Mouse (Mus musculus) midbrain, embryonic 15.5 days (tissue): ENCODE results near the gene Fas. TPM values are rescaled to one million over a fixed set of nuclear protein-coding genes. Genes with fewer than 3 reads are reported as not detected.

Source experiments
- ATAC-seq: fragments of 200-750 bp; cut with Nextera tagmentation; replicated peaks from 2 replicates; pipeline ENCODE4 v1.8.0; 2017; ENCODE audit warnings: moderate TSS enrichment
- H3K27ac ChIP-seq: fragments of 300-500 bp; sonication (generic); 2 replicates; pipeline ENCODE4 v1.5.1; 2015; ENCODE audit warnings: mild to moderate bottlenecking, inconsistent platforms
- H3K27me3 ChIP-seq: fragments of 300-500 bp; sonication (generic); replicated peaks from 2 replicates; pipeline ENCODE4 v1.6.1; 2015; ENCODE audit warnings: inconsistent platforms
- H3K36me3 ChIP-seq: fragments of 300-500 bp; sonication (generic); replicated peaks from 2 replicates; pipeline ENCODE4 v1.6.1; 2015; ENCODE audit warnings: inconsistent platforms
- H3K4me1 ChIP-seq: fragments of 300-500 bp; sonication (generic); 2 replicates; pipeline ENCODE4 v1.6.1; 2015; ENCODE audit warnings: inconsistent platforms
- H3K4me2 ChIP-seq: fragments of 300-500 bp; sonication (generic); 2 replicates; pipeline ENCODE4 v1.6.1; 2015; ENCODE audit warnings: inconsistent platforms, mild to moderate bottlenecking, moderate library complexity
- H3K4me3 ChIP-seq: fragments of 300-500 bp; sonication (generic); 2 replicates; pipeline ENCODE4 v1.5.1; 2015; ENCODE audit warnings: mild to moderate bottlenecking, inconsistent platforms
- H3K9ac ChIP-seq: fragments of 300-500 bp; sonication (generic); 2 replicates; pipeline ENCODE4 v1.6.1; 2015; ENCODE audit warnings: mild to moderate bottlenecking, inconsistent platforms
- H3K9me3 ChIP-seq: fragments of 300-500 bp; sonication (generic); 2 replicates; pipeline ENCODE4 v1.6.1; 2016; ENCODE audit warnings: inconsistent platforms
- WGBS: fragments of 180-500 bp; shearing (Covaris S2); methylation state at CpG from one replicate; pipeline ENCODE4 v1.1.7; 2015; ENCODE audit warnings: mixed read lengths; 5-methylcytosine and 5-hydroxymethylcytosine counted together
- polyA plus RNA-seq: library from polyadenylated mRNA; unstranded; fragments of >200 nt; fragmentation: Nextera tagmentation; extraction: Ambion mirVana; gene quantifications from 2 replicates; pipeline ENCODE4 v1.2.1, GENCODE M21; 2015

The Fas gene
- polyA plus RNA-seq, 1 experiment from 2014 or later = 0.44 TPM

DNA sequence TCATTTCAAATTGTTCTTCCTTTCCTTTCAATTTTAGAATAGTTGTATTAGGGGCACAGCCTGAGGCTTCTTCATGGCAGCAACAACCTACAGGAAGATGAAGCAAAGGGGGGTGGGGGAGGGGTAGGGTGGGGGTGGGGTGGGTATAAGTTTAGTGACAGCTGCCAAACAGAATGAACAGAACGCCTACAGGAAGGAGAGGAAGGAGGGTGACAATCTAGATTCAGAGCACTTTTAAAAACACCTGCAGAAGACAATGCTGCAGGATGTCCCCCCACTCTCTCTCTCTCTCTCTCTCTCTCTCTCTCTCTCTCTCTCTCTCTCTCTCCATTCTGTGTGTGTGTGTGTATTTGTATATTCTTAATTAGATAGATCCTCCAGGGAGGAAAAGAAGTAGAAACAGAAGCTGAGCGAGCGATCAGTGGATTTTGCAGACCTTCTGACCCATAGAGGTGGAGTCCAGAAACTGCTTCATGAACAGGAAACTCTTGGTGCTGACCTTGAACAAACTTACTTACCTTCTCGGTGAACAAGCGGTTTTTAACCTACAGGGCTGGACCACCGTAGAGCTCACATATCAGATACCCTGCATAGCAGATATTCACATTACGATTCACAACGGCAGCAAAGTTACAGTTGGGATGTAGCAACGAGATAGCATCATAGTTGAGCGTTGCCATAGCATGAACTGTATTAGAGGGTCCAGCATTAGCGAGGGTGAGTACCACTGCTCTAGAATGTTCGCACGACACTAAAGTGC is 2.6 kb upstream of the Fas start:
- no peak overlapping the region for H3K9ac ChIP-seq
- H3K4me2 ChIP-seq = no peak overlapping the region
- H3K4me3 ChIP-seq = no peak overlapping the region
- 0 out of 2 replicates have a peak, but pooled peaks cover 2% of the 10 kb centered on the region for H3K27me3 ChIP-seq
- H3K9me3 ChIP-seq = no peaks in the 10 kb centered on the region
- no peak overlapping the region for H3K27ac ChIP-seq
- WGBS = 87% methylated on average over 13 of the region's 13 CpGs
- peaks cover 11% of the 10 kb centered on the region for H3K4me1 ChIP-seq
- H3K36me3 ChIP-seq = no peaks in the 10 kb centered on the region
- ATAC-seq = no peak

DNA sequence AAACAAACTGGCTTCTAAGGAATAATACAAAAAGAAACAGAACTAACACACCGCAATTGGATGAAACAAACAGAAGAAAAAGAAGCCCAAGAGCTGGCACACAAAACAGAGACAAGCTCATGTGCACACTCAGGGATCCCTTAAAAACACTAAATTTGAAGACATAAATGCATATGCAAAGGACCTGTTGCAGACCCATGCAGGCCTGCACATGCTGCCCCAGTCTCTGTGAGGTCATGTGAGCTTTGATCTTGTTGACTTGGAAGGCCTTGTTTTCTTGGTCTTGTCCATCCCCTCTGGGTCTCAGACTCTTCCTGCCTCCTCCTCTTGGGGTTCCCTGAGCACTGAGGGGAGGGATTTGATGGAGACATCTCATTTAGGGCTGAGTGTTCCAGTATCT is 1.8 kb upstream of the Fas start:
- 97% methylated on average over 1 of the region's 1 CpGs for WGBS
- Histone ChIP-seq H3K27ac (no peak overlapping the region), H3K4me2 (no peak overlapping the region), H3K27me3 (0 out of 2 replicates have a peak, but pooled peaks cover 2% of the 10 kb centered on the region), H3K9ac (no peak overlapping the region), H3K36me3 (no peaks in the 10 kb centered on the region), H3K4me1 (peaks cover 11% of the 10 kb centered on the region), H3K4me3 (no peak overlapping the region), H3K9me3 (no peaks in the 10 kb centered on the region)
- no peak for ATAC-seq

DNA sequence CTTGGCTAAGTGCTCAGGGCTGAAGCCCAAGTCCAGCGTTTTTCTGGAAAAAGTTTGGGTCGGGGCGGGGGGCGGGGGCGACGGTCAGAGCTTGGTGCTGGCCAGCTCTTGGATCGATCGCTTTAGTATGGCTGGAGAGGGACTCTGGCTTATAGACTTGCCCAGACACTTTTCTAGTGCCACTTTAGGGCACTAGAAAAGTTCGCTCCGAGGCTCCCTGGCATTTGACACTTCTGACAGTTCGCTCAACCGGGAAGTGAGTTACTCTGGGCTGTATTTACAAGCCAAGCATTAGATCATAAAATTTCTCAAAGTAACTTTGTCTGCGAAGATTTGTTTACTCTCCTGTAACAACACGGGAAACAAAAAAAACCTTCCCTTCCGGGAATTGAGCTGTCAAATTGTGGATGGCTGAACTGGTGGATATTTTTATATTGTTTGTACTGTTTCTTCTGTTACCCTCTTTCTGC is 441 bp downstream of the Fas start:
- peak overlapping the region; percentile 37; the same call in 1 of the 2 replicates for H3K9ac ChIP-seq
- no peak overlapping the region for H3K27ac ChIP-seq
- peak; percentile 27; the same call in 1 of the 2 replicates for ATAC-seq
- H3K9me3 ChIP-seq = no peaks in the 10 kb centered on the region
- no peaks in the 10 kb centered on the region for H3K36me3 ChIP-seq
- H3K4me3 ChIP-seq = peak overlapping the region; percentile 38
- H3K4me2 ChIP-seq = peak overlapping the region; percentile 89
- 0 out of 2 replicates have a peak, but pooled peaks cover 2% of the 10 kb centered on the region for H3K27me3 ChIP-seq
- WGBS = 15% methylated on average over 15 of the region's 15 CpGs
- peaks cover 11% of the 10 kb centered on the region for H3K4me1 ChIP-seq

DNA sequence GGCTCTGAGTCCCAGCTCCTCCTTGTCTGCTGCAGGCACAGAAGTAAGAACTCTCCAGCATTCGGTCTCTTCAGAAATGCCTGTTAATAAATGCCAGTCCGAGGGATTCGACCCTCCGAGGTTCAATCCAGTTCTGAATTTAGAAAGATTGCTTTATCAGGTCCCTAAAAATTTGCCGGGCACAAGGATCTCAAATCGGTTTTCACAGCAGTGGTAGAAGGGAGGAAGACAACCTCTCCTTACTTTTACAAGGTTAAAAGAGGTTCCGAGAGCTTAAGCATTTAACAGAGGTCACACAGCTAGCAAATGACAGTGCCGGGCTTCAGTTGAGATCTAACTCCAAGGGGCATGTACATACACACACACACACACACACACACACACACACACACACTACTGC is 913 bp downstream of the Fas start:
- peaks cover 11% of the 10 kb centered on the region for H3K4me1 ChIP-seq
- H3K4me3 ChIP-seq = no peak overlapping the region
- H3K9me3 ChIP-seq = no peaks in the 10 kb centered on the region
- 76% methylated on average over 8 of the region's 8 CpGs for WGBS
- ATAC-seq = no peak
- no peak overlapping the region for H3K27ac ChIP-seq
- H3K4me2 ChIP-seq = peak overlapping the region; percentile 89; the same call in 1 of the 2 replicates
- 0 out of 2 replicates have a peak, but pooled peaks cover 2% of the 10 kb centered on the region for H3K27me3 ChIP-seq
- H3K36me3 ChIP-seq = no peaks in the 10 kb centered on the region
- no peak overlapping the region for H3K9ac ChIP-seq

DNA sequence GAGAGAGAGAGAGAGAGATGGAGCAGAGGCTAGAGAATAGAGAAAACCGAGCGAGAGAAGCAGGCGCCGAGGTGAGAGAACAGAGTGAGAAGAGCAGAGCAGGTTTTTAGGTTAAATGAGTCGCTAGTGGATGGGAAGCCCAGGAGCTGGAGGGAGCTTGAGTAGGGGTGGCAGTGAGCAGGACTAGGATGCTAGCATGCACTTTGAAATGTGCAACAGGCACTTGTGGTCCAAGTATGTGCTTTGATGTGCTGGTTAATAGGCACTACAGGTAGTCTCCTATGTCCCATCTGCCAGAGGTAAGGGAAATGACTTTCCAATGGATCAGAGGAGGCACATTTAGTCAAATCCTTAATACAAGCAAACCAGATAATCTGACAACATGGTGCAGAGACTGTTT is 1.5 kb downstream of the Fas start:
- H3K27me3 ChIP-seq = 0 out of 2 replicates have a peak, but pooled peaks cover 2% of the 10 kb centered on the region
- H3K9ac ChIP-seq = no peak overlapping the region
- no peak for ATAC-seq
- no peak overlapping the region for H3K4me2 ChIP-seq
- H3K4me3 ChIP-seq = no peak overlapping the region
- no peaks in the 10 kb centered on the region for H3K36me3 ChIP-seq
- WGBS = 81% methylated on average over 5 of the region's 5 CpGs
- H3K4me1 ChIP-seq = peaks cover 11% of the 10 kb centered on the region
- H3K9me3 ChIP-seq = no peaks in the 10 kb centered on the region
- H3K27ac ChIP-seq = no peak overlapping the region

DNA sequence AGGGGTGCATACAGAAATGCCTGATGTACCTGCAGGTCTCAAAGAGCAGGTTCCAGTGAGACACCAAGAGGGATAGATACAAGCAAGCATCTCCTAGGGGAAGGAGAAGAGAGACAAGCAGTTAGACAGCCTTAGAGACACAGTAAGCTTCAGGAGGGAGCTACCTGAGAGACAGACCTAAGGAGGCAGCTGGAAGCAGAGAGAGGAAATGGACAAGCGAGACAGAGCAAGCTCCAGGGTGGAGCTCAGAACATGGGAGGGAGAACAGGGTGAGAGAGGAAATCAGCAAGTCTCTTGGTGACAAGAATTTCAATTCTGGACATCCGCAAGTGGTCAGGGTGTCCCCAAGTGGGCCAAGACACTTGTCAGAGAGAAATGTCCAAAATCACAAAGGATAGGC is 2.2 kb downstream of the Fas start:
- no peak for ATAC-seq
- no peaks in the 10 kb centered on the region for H3K9me3 ChIP-seq
- H3K27ac ChIP-seq = no peak overlapping the region
- H3K4me3 ChIP-seq = no peak overlapping the region
- no peak overlapping the region for H3K9ac ChIP-seq
- no peak overlapping the region for H3K4me2 ChIP-seq
- no peaks in the 10 kb centered on the region for H3K36me3 ChIP-seq
- peaks cover 11% of the 10 kb centered on the region for H3K4me1 ChIP-seq
- H3K27me3 ChIP-seq = 0 out of 2 replicates have a peak, but pooled peaks cover 2% of the 10 kb centered on the region
- WGBS = 80% methylated on average over 2 of the region's 2 CpGs

DNA sequence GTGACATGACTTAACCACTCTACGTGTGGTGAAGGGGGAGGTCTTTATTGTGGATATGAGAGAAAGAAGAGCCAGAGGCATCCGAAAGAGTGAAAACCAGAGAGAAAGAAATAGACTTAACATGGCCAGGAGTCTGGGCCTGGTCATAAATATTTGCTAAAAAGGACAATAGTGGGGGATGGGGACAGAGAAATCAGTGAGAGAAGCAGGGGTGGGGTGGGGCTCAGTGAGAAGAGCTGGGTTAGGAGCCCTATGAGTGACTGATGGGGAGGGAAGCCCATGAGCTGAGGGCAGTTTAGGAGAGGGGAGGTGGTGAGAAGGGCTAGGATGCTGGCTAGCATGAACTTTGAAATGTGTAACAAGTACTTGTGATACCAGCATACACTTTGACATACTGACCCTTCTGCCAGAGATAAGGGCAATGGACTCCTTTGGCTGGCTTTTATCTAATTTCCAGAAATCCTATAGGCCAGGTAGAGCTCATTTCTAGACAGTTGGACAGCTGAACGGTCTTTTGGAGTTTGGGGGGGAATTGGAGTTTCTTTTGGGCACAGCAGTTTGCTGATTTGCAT is 3.0 kb downstream of the Fas start:
- Histone ChIP-seq H3K36me3 (no peaks in the 10 kb centered on the region), H3K4me3 (no peak overlapping the region), H3K4me2 (no peak overlapping the region), H3K9ac (no peak overlapping the region), H3K4me1 (peaks cover 11% of the 10 kb centered on the region), H3K27ac (no peak overlapping the region), H3K27me3 (0 out of 2 replicates have a peak, but pooled peaks cover 2% of the 10 kb centered on the region), H3K9me3 (no peaks in the 10 kb centered on the region)
- ATAC-seq = no peak
- WGBS = 79% methylated on average over 3 of the region's 3 CpGs

DNA sequence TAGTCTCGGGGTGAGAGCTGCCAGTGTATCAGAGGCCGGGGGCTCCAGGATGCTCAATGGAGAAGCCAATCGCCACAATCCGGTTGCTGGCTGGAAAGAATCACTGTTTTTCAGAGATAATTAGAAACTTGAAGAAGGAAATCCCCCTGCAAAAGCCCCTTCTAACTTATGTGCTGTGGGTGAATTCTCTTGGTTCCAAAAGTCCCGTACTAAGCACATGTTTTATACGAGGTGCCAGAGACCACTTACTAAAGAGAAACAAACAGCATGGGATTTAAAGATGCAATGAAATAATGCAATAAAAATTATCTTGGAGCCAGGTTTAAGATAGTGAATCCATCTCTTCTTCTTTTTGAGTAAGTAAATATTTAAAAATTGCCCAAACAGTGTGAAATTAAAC is 5.0 kb downstream of the Fas start:
- Histone ChIP-seq H3K36me3 (no peaks in the 10 kb centered on the region), H3K4me2 (no peak overlapping the region), H3K27me3 (0 out of 2 replicates have a peak, but pooled peaks cover 2% of the 10 kb centered on the region), H3K27ac (no peak overlapping the region), H3K4me3 (no peak overlapping the region), H3K9me3 (no peaks in the 10 kb centered on the region), H3K9ac (no peak overlapping the region), H3K4me1 (peaks cover 5% of the 10 kb centered on the region)
- 79% methylated on average over 6 of the region's 6 CpGs for WGBS
- ATAC-seq = no peak

DNA sequence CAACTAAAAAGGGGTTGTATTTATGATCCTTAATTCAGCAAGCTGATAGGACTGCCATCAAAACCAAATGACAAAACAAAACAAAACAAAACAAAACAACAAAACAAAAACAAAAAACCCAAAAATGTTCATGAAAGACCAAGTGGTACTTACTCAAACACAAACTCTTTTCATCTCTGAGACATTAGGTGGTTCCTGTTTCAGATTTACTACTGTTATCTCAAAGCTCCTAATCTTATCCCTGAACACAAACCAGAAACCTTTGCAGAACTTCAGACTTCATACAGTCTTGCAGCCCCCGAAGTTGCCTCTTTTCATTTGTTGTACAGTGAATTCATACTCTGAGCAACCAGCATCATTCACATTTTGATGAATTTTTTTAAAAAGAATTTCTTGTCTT is 8.1 kb downstream of the Fas start:
- Histone ChIP-seq H3K9me3 (no peaks in the 10 kb centered on the region), H3K27me3 (no peaks in the 10 kb centered on the region), H3K36me3 (no peaks in the 10 kb centered on the region), H3K4me2 (no peak overlapping the region), H3K4me3 (no peak overlapping the region), H3K9ac (no peak overlapping the region), H3K4me1 (no peaks in the 10 kb centered on the region), H3K27ac (no peak overlapping the region)
- WGBS = 92% methylated on average over 1 of the region's 1 CpGs
- ATAC-seq = no peak

DNA sequence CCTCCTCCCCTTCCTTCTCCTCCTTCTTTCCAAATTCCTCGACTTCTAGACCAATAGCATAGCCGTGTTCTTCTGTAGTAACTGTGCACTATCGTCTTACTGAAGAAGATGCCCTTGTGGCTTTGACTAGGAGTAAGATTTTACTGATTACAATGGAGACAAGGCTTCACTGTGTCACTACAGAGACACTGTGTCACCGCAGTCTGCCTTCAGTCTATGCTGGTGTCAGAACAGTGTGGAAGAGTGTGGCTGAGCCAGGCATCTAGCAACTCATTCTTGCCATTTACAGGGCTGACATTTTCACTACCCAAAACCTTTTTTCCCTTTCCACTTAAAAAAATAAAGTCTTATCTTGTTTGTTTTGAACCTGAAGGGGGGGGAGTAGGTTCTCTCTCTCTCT is 8.8 kb downstream of the Fas start:
- no peaks in the 10 kb centered on the region for H3K36me3 ChIP-seq
- no peaks in the 10 kb centered on the region for H3K27me3 ChIP-seq
- H3K27ac ChIP-seq = no peak overlapping the region
- WGBS = 87% methylated on average over 4 of the region's 4 CpGs
- H3K9me3 ChIP-seq = no peaks in the 10 kb centered on the region
- ATAC-seq = no peak
- no peaks in the 10 kb centered on the region for H3K4me1 ChIP-seq
- H3K4me2 ChIP-seq = no peak overlapping the region
- H3K4me3 ChIP-seq = no peak overlapping the region
- no peak overlapping the region for H3K9ac ChIP-seq

DNA sequence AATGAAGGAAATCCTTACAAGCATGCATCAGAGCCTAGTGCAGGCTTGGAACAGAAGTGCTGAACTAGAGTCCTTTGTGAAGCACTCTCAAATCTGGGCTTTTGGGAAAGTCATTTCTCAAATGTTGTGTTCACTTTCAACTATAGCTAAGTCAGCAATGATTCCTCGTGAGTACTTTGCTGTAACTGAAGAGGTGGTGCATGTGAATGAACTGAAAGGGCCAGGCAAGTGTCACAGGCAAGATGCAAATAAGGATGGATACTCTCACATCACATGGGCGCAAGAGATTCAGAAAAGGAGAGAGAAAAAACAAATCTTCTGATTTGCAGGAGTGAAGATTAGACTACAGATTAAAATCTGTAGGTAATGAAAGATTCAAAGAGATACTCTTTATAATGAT is 10.0 kb downstream of the Fas start:
- Histone ChIP-seq H3K9me3 (no peaks in the 10 kb centered on the region), H3K36me3 (no peaks in the 10 kb centered on the region), H3K4me1 (no peaks in the 10 kb centered on the region), H3K9ac (no peak overlapping the region), H3K27ac (no peak overlapping the region), H3K27me3 (no peaks in the 10 kb centered on the region), H3K4me3 (no peak overlapping the region), H3K4me2 (no peak overlapping the region)
- ATAC-seq = no peak
- WGBS = 77% methylated on average over 2 of the region's 2 CpGs

DNA sequence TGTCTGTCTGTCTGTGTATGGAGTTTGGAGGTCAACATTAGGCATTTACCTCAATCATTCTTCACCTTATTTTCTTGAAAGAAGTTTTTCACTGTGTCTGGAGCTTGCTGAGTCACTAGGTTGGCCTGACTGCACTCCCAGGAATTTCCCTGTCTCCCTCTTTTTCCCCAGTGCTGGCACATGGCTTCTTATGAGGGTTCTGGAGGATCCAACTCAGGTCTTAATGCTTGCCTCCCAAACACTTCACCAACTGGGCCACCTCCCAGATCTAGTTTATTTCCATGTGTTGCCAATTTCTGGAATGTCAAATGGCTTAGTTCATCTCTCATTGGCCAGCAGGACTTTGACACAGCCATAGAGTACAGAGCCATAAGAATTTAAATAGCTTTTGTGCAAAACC is 14.5 kb downstream of the Fas start:
- H3K27me3 ChIP-seq = no peaks in the 10 kb centered on the region
- H3K27ac ChIP-seq = no peak overlapping the region
- H3K4me1 ChIP-seq = no peaks in the 10 kb centered on the region
- H3K9me3 ChIP-seq = no peaks in the 10 kb centered on the region
- no peak overlapping the region for H3K9ac ChIP-seq
- no peak overlapping the region for H3K4me2 ChIP-seq
- no peaks in the 10 kb centered on the region for H3K36me3 ChIP-seq
- no peak overlapping the region for H3K4me3 ChIP-seq
- ATAC-seq = no peak

DNA sequence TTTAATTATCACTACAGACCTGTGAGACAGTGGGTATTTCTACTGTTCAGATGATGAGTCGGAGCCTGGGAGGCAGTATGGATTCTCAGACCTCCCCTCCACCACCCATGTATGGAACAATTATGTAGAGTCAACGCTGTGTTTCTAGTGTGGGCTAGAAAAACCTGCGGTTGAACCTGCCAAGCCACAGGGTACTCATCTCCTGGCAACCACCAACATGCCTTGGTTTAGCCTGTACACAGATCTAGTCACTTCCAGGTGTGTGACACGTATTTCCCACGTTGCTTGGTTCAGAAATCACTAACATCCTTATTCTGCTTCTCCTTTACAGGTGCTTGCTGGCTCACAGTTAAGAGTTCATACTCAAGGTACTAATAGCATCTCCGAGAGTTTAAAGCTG is 16.3 kb downstream of the Fas start:
- H3K4me2 ChIP-seq = no peak overlapping the region
- H3K9ac ChIP-seq = no peak overlapping the region
- no peaks in the 10 kb centered on the region for H3K4me1 ChIP-seq
- H3K27ac ChIP-seq = no peak overlapping the region
- no peaks in the 10 kb centered on the region for H3K27me3 ChIP-seq
- 85% methylated on average over 6 of the region's 6 CpGs for WGBS
- ATAC-seq = no peak
- no peaks in the 10 kb centered on the region for H3K9me3 ChIP-seq
- no peak overlapping the region for H3K4me3 ChIP-seq
- H3K36me3 ChIP-seq = no peaks in the 10 kb centered on the region
